Mouse (Mus musculus): Measurements from ENCODE around the gene Gm16223. TPM values are rescaled to one million over a fixed set of nuclear protein-coding genes. Genes with fewer than 3 reads are reported as not detected.

The Gm16223 gene
- polyA plus RNA-seq (2014; fragmentation: Nextera tagmentation; extraction: Ambion mirVana): not detected in 2 replicates

- Histone ChIP-seq H3K4me3 (ENCODE audit: low read depth, low read length) (no peak within 1 kb of the TSS), H3K9ac (ENCODE audit: low read depth, low read length) (no peak within 1 kb of the TSS), H3K4me1 (ENCODE audit: control insufficient read depth, insufficient read depth, low read length) (no peaks in the 10 kb centered on the region), H3K4me2 (ENCODE audit: low read depth, low read length) (no peak within 1 kb of the TSS), H3K27ac (replicated peaks; ENCODE audit: low read depth, low read length) (no peak within 1 kb of the TSS), H3K27me3 (replicated peaks; ENCODE audit: control insufficient read depth, insufficient read depth, low read length) (no peaks in the 10 kb centered on the region), H3K9me3 (ENCODE audit: control insufficient read depth, low read length) (no peaks in the 10 kb centered on the region), H3K36me3 (ENCODE audit: control insufficient read depth, insufficient read depth, low read length) (no peaks in the 10 kb centered on the region)
- DNase-seq (ENCODE audit: low spot score) (no peak), ATAC-seq (ENCODE audit: low read depth) (no peak)
- WGBS: 79% methylated on average over 10 of the region's 10 CpGs
Observed at GRCm38 (mm10) chr5:42067476-42068187, at the start of gene Gm16223. Gene Gm16223, plus strand, starts transcription at chr5:42067960.

GRCm38 (mm10) chr5:42022029-42022428, 45.7 kb upstream of the Gm16223 start:
- H3K27me3 ChIP-seq (replicated peaks; ENCODE audit: control insufficient read depth, insufficient read depth, low read length): no peaks in the 10 kb centered on the region
- ATAC-seq (ENCODE audit: low read depth): no peak
- no peak overlapping the region for H3K27ac ChIP-seq (replicated peaks; ENCODE audit: low read depth, low read length)
- WGBS: 73% methylated on average over 3 of the region's 3 CpGs
- no peak overlapping the region for H3K9ac ChIP-seq (ENCODE audit: low read depth, low read length)
- H3K36me3 ChIP-seq (ENCODE audit: control insufficient read depth, insufficient read depth, low read length): no peaks in the 10 kb centered on the region
- H3K4me2 ChIP-seq (ENCODE audit: low read depth, low read length): no peak overlapping the region
- H3K4me1 ChIP-seq (ENCODE audit: control insufficient read depth, insufficient read depth, low read length): no peaks in the 10 kb centered on the region
- no peak for DNase-seq (ENCODE audit: low spot score)
- no peaks in the 10 kb centered on the region for H3K9me3 ChIP-seq (ENCODE audit: control insufficient read depth, low read length)
- no peak overlapping the region for H3K4me3 ChIP-seq (ENCODE audit: low read depth, low read length)

GRCm38 (mm10) chr5:42023521-42023920, 44.2 kb upstream of the Gm16223 start:
- ATAC-seq (ENCODE audit: low read depth) (no peak), DNase-seq (ENCODE audit: low spot score) (no peak)
- WGBS: 53% methylated on average over 1 of the region's 1 CpGs
- no peak overlapping the region for H3K4me2 ChIP-seq (ENCODE audit: low read depth, low read length)
- H3K4me3 ChIP-seq (ENCODE audit: low read depth, low read length): no peak overlapping the region
- no peak overlapping the region for H3K9ac ChIP-seq (ENCODE audit: low read depth, low read length)
- H3K9me3 ChIP-seq (ENCODE audit: control insufficient read depth, low read length): no peaks in the 10 kb centered on the region
- no peaks in the 10 kb centered on the region for H3K27me3 ChIP-seq (replicated peaks; ENCODE audit: control insufficient read depth, insufficient read depth, low read length)
- H3K4me1 ChIP-seq (ENCODE audit: control insufficient read depth, insufficient read depth, low read length): no peaks in the 10 kb centered on the region
- no peak overlapping the region for H3K27ac ChIP-seq (replicated peaks; ENCODE audit: low read depth, low read length)
- no peaks in the 10 kb centered on the region for H3K36me3 ChIP-seq (ENCODE audit: control insufficient read depth, insufficient read depth, low read length)

GRCm38 (mm10) chr5:42036388-42037082, 31.2 kb upstream of the Gm16223 start:
- no peak overlapping the region for H3K4me3 ChIP-seq (ENCODE audit: low read depth, low read length)
- no peak overlapping the region for H3K9ac ChIP-seq (ENCODE audit: low read depth, low read length)
- no peak overlapping the region for H3K4me2 ChIP-seq (ENCODE audit: low read depth, low read length)
- H3K36me3 ChIP-seq (ENCODE audit: control insufficient read depth, insufficient read depth, low read length): no peaks in the 10 kb centered on the region
- ATAC-seq (ENCODE audit: low read depth) (no peak), DNase-seq (ENCODE audit: low spot score) (no peak)
- no peaks in the 10 kb centered on the region for H3K27me3 ChIP-seq (replicated peaks; ENCODE audit: control insufficient read depth, insufficient read depth, low read length)
- 62% methylated on average over 15 of the region's 15 CpGs for WGBS
- no peaks in the 10 kb centered on the region for H3K9me3 ChIP-seq (ENCODE audit: control insufficient read depth, low read length)
- H3K4me1 ChIP-seq (ENCODE audit: control insufficient read depth, insufficient read depth, low read length): no peaks in the 10 kb centered on the region
- no peak overlapping the region for H3K27ac ChIP-seq (replicated peaks; ENCODE audit: low read depth, low read length)

GRCm38 (mm10) chr5:42054636-42055035, 13.1 kb upstream of the Gm16223 start:
- Histone ChIP-seq H3K9ac (ENCODE audit: low read depth, low read length) (no peak overlapping the region), H3K27ac (replicated peaks; ENCODE audit: low read depth, low read length) (no peak overlapping the region), H3K4me1 (ENCODE audit: control insufficient read depth, insufficient read depth, low read length) (no peaks in the 10 kb centered on the region), H3K4me3 (ENCODE audit: low read depth, low read length) (no peak overlapping the region), H3K4me2 (ENCODE audit: low read depth, low read length) (no peak overlapping the region), H3K27me3 (replicated peaks; ENCODE audit: control insufficient read depth, insufficient read depth, low read length) (no peaks in the 10 kb centered on the region), H3K36me3 (ENCODE audit: control insufficient read depth, insufficient read depth, low read length) (no peaks in the 10 kb centered on the region), H3K9me3 (ENCODE audit: control insufficient read depth, low read length) (no peaks in the 10 kb centered on the region)
- ATAC-seq (ENCODE audit: low read depth) (no peak), DNase-seq (ENCODE audit: low spot score) (no peak)
- 68% methylated on average over 4 of the region's 4 CpGs for WGBS

- no peak for DNase-seq (ENCODE audit: low spot score)
- no peaks in the 10 kb centered on the region for H3K4me1 ChIP-seq (ENCODE audit: control insufficient read depth, insufficient read depth, low read length)
- H3K9ac ChIP-seq (ENCODE audit: low read depth, low read length): no peak overlapping the region
- WGBS: 83% methylated on average over 5 of the region's 5 CpGs
- H3K4me3 ChIP-seq (ENCODE audit: low read depth, low read length): no peak overlapping the region
- H3K4me2 ChIP-seq (ENCODE audit: low read depth, low read length): no peak overlapping the region
- H3K36me3 ChIP-seq (ENCODE audit: control insufficient read depth, insufficient read depth, low read length): no peaks in the 10 kb centered on the region
- no peaks in the 10 kb centered on the region for H3K27me3 ChIP-seq (replicated peaks; ENCODE audit: control insufficient read depth, insufficient read depth, low read length)
- H3K27ac ChIP-seq (replicated peaks; ENCODE audit: low read depth, low read length): no peak overlapping the region
- H3K9me3 ChIP-seq (ENCODE audit: control insufficient read depth, low read length): no peaks in the 10 kb centered on the region
- no peak for ATAC-seq (ENCODE audit: low read depth)
Observed at GRCm38 (mm10) chr5:42055151-42055550, 12.6 kb upstream of the Gm16223 start.

- H3K9me3 ChIP-seq (ENCODE audit: control insufficient read depth, low read length): no peaks in the 10 kb centered on the region
- no peak overlapping the region for H3K9ac ChIP-seq (ENCODE audit: low read depth, low read length)
- H3K27me3 ChIP-seq (replicated peaks; ENCODE audit: control insufficient read depth, insufficient read depth, low read length): no peaks in the 10 kb centered on the region
- H3K4me3 ChIP-seq (ENCODE audit: low read depth, low read length): no peak overlapping the region
- H3K4me2 ChIP-seq (ENCODE audit: low read depth, low read length): no peak overlapping the region
- ATAC-seq (ENCODE audit: low read depth) (no peak), DNase-seq (ENCODE audit: low spot score) (no peak)
- no peaks in the 10 kb centered on the region for H3K4me1 ChIP-seq (ENCODE audit: control insufficient read depth, insufficient read depth, low read length)
- H3K36me3 ChIP-seq (ENCODE audit: control insufficient read depth, insufficient read depth, low read length): no peaks in the 10 kb centered on the region
- H3K27ac ChIP-seq (replicated peaks; ENCODE audit: low read depth, low read length): no peak overlapping the region
- WGBS: 42% methylated on average over 2 of the region's 2 CpGs
Observed at GRCm38 (mm10) chr5:42065090-42065489, 2.7 kb upstream of the Gm16223 start.

- ATAC-seq (ENCODE audit: low read depth) (no peak), DNase-seq (ENCODE audit: low spot score) (no peak)
- no peaks in the 10 kb centered on the region for H3K36me3 ChIP-seq (ENCODE audit: control insufficient read depth, insufficient read depth, low read length)
- no peak overlapping the region for H3K4me2 ChIP-seq (ENCODE audit: low read depth, low read length)
- no peaks in the 10 kb centered on the region for H3K27me3 ChIP-seq (replicated peaks; ENCODE audit: control insufficient read depth, insufficient read depth, low read length)
- WGBS: 80% methylated on average over 3 of the region's 3 CpGs
- no peak overlapping the region for H3K27ac ChIP-seq (replicated peaks; ENCODE audit: low read depth, low read length)
- H3K9ac ChIP-seq (ENCODE audit: low read depth, low read length): no peak overlapping the region
- no peaks in the 10 kb centered on the region for H3K4me1 ChIP-seq (ENCODE audit: control insufficient read depth, insufficient read depth, low read length)
- H3K4me3 ChIP-seq (ENCODE audit: low read depth, low read length): no peak overlapping the region
- no peaks in the 10 kb centered on the region for H3K9me3 ChIP-seq (ENCODE audit: control insufficient read depth, low read length)
Observed at GRCm38 (mm10) chr5:42067075-42067474, 685 bp upstream of the Gm16223 start.

- Histone ChIP-seq H3K27me3 (replicated peaks; ENCODE audit: control insufficient read depth, insufficient read depth, low read length) (no peaks in the 10 kb centered on the region), H3K27ac (replicated peaks; ENCODE audit: low read depth, low read length) (no peak overlapping the region), H3K4me1 (ENCODE audit: control insufficient read depth, insufficient read depth, low read length) (no peaks in the 10 kb centered on the region), H3K4me3 (ENCODE audit: low read depth, low read length) (no peak overlapping the region), H3K36me3 (ENCODE audit: control insufficient read depth, insufficient read depth, low read length) (no peaks in the 10 kb centered on the region), H3K9me3 (ENCODE audit: control insufficient read depth, low read length) (no peaks in the 10 kb centered on the region), H3K4me2 (ENCODE audit: low read depth, low read length) (no peak overlapping the region), H3K9ac (ENCODE audit: low read depth, low read length) (no peak overlapping the region)
- DNase-seq (ENCODE audit: low spot score) (no peak), ATAC-seq (ENCODE audit: low read depth) (no peak)
- 82% methylated on average over 1 of the region's 1 CpGs for WGBS
Observed at GRCm38 (mm10) chr5:42068188-42068579, 424 bp downstream of the Gm16223 start.
